Mouse (Mus musculus) bone marrow, adult 2 months (tissue): ENCODE measurements around the gene Plet1.

Experiments
- CTCF ChIP-seq: fragments of 200-500 bp; IDR thresholded peaks from 2 replicates; pipeline ENCODE4 v1.5.1; 2011; ENCODE audit warnings: low read length, control low read depth; ENCODE audit not compliant: control insufficient read depth, insufficient read depth
- POLR2A ChIP-seq: fragments of 200-500 bp; IDR thresholded peaks from 2 replicates; pipeline ENCODE4 v1.6.1; 2011; ENCODE audit warnings: low read depth, mild to moderate bottlenecking, control low read depth, low read length, borderline replicate concordance; ENCODE audit not compliant: control insufficient read depth

DNA sequence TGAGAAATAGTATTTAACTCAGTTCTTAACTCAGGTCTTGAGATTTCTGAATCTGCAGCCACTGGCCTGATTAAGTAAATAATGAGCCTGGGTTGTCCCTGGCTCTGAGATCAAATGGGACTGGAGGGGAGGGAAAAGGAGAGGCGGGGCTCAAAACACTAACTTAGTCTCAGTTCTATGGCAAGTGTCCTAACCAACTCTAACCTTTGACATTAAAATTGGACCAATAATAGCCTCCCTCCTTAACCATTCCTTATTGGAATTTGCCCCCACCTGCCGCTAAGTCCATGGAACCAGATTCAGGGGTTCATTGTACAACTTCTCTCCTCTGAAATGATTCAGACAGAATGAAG, 60.7 kb downstream of the Plet1 start, which contains the start of gene Bco2:
- no peak for TF ChIP-seq POLR2A
- TF ChIP-seq CTCF = no peak
